Mouse (Mus musculus): ENCODE measurements around the gene Syt6. TPM values are rescaled to one million over a fixed set of nuclear protein-coding genes. Genes with fewer than 3 reads are reported as not detected.

Syt6 gene
- polyA plus RNA-seq, 1 experiment from 2014 or later, result 0.14 TPM

DNA sequence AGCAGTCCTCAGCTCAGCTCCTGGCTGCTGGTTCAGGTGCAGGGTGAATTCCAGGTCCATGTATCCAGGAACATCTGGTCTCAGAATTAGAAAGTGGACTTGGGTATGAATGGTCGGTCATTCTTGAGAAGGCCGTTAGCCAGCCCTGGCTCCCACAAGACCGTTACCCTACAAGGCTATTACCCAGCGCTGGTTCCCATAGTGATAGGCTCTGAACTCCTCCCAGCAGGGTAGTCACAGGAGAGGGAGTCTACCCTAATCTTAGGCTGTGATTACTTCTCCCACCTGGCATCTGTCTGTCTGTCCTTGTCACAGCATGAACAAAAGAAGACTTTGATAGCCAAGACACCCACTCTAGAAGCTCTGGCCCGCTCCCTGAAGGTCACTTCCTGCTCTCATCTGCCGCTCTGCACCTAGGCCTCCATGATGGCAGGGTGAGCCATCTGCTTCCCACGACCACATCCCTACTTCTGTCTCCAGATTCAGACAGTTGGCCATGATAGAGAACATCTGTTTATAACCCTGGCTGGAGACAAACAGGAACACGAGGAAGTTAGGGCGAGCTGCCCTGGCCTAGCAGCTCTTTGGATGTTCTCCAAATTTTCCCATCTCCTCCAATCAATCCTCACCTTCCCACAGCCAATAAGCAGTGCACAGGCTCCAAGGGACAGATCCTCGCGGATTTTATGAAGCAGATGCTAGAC, 72.3 kb downstream of the Syt6 start:
- WGBS, result 65% methylated on average over 11 of the region's 11 CpGs
- Histone ChIP-seq H3K4me2 (ENCODE audit: low read length) (no peak overlapping the region), H3K27ac (replicated peaks in 1 of 2; ENCODE audit: control insufficient read depth in 1 of 2, insufficient read depth in 1 of 2, low read depth in 2 of 2, low read length in 2 of 2) (no peak overlapping the region), H3K36me3 (ENCODE audit: control insufficient read depth, insufficient read depth, low read length) (no peaks in the 10 kb centered on the region), H3K27me3 (ENCODE audit: control insufficient read depth, insufficient read depth, low read length) (no peaks in the 10 kb centered on the region), H3K4me1 (ENCODE audit: control insufficient read depth in 2 of 2, insufficient read depth in 2 of 2, low read length in 2 of 2) (peaks cover 0 to 2% of the 10 kb centered on the region in 2 experiments; a peak in 1 of 4 replicates), H3K4me3 (ENCODE audit: control insufficient read depth in 1 of 2, insufficient read depth in 1 of 2, low read depth in 1 of 2, low read length in 2 of 2) (no peak overlapping the region), H3K9ac (ENCODE audit: low read length) (no peak overlapping the region), H3K9me3 (ENCODE audit: control insufficient read depth, low read length) (0 out of 2 replicates have a peak, but pooled peaks cover 4% of the 10 kb centered on the region)
- no peak for ATAC-seq (ENCODE audit: insufficient number of reproducible peaks, insufficient read depth, low FRiP score, low read depth)

DNA sequence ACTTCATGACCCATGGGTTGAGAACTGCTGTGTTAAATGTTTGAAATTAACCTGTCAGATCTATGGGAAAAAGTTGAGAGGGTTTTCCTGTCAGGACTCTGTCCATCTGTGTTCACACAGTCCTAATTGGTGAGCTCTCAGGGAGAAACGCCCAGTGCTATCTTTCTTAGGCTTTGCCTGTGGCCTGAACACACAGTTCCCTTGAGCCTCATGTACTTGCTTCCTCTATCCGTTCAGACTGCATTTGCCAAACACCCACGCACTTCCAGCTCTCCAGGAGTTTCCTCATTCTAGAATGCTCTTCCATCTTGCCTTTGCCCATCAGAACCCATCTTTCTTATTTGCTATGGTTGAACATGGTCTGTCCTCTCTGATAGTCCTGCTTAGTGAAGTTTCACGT, 73.5 kb downstream of the Syt6 start:
- WGBS, result 65% methylated on average over 4 of the region's 4 CpGs
- ATAC-seq (ENCODE audit: insufficient number of reproducible peaks, insufficient read depth, low FRiP score, low read depth), result no peak

DNA sequence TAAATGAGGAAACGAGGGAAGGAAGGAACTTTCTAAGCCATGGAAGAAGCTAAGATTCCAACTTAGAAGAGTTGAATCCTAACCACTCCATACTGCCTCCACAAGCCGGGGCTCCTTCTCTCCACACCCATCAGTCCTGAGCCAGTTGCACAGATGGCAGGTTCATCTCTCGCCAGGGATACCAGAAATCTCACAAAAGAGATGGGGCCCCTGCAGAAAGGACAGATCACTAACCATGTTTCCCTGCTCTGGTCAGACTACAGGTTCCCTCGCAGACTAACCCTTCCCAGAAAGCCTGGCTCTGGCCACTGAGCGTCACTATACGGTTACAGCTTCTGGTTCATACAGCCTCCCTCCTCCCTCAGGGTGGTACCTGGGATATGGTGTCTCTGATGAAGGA, 74.7 kb downstream of the Syt6 start:
- ATAC-seq (ENCODE audit: insufficient number of reproducible peaks, insufficient read depth, low FRiP score, low read depth), result no peak
- H3K4me3 ChIP-seq (ENCODE audit: control insufficient read depth in 1 of 2, insufficient read depth in 1 of 2, low read depth in 1 of 2, low read length in 2 of 2), result no peak overlapping the region
- no peaks in the 10 kb centered on the region for H3K27me3 ChIP-seq (ENCODE audit: control insufficient read depth, insufficient read depth, low read length)
- H3K4me1 ChIP-seq (ENCODE audit: control insufficient read depth in 2 of 2, insufficient read depth in 2 of 2, low read length in 2 of 2), result peaks cover 0 to 2% of the 10 kb centered on the region in 2 experiments; a peak in 1 of 4 replicates
- no peak overlapping the region for H3K4me2 ChIP-seq (ENCODE audit: low read length)
- no peak overlapping the region for H3K27ac ChIP-seq (replicated peaks in 1 of 2; ENCODE audit: control insufficient read depth in 1 of 2, insufficient read depth in 1 of 2, low read depth in 2 of 2, low read length in 2 of 2)
- H3K36me3 ChIP-seq (ENCODE audit: control insufficient read depth, insufficient read depth, low read length), result no peaks in the 10 kb centered on the region
- H3K9me3 ChIP-seq (ENCODE audit: control insufficient read depth, low read length), result 0 out of 2 replicates have a peak, but pooled peaks cover 4% of the 10 kb centered on the region
- 82% methylated on average over 6 of the region's 6 CpGs for WGBS
- H3K9ac ChIP-seq (ENCODE audit: low read length), result no peak overlapping the region

More for the DNA sequence above, 73.5 kb downstream of the Syt6 start:
- Histone ChIP-seq H3K4me2 (ENCODE audit: low read length) (no peak overlapping the region), H3K27ac (replicated peaks in 1 of 2; ENCODE audit: control insufficient read depth in 1 of 2, insufficient read depth in 1 of 2, low read depth in 2 of 2, low read length in 2 of 2) (no peak overlapping the region), H3K9ac (ENCODE audit: low read length) (no peak overlapping the region), H3K36me3 (ENCODE audit: control insufficient read depth, insufficient read depth, low read length) (no peaks in the 10 kb centered on the region), H3K4me1 (ENCODE audit: control insufficient read depth in 2 of 2, insufficient read depth in 2 of 2, low read length in 2 of 2) (peaks cover 0 to 2% of the 10 kb centered on the region in 2 experiments; a peak in 1 of 4 replicates), H3K4me3 (ENCODE audit: control insufficient read depth in 1 of 2, insufficient read depth in 1 of 2, low read depth in 1 of 2, low read length in 2 of 2) (no peak overlapping the region), H3K27me3 (ENCODE audit: control insufficient read depth, insufficient read depth, low read length) (no peaks in the 10 kb centered on the region), H3K9me3 (ENCODE audit: control insufficient read depth, low read length) (0 out of 2 replicates have a peak, but pooled peaks cover 4% of the 10 kb centered on the region)

DNA sequence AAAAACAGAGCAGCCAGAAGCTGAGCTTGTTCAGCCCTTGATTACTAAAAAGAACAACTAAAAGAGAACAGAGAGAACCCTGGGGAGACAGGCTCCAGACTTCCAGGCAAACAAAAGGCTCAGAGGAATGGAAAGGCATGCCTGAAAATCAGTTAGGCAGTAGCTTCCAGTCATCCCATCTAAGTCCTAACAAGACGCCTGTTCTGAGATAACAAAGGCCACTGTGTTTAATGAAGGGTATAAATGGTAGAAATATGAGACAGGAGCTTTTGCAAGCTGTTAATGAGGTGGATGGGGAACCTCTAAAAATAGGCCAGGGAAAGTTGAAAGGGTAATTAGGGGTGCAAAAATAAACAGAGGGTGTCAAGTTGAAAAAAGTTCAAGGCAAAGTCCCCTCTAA, 75.4 kb downstream of the Syt6 start:
- ATAC-seq (ENCODE audit: insufficient number of reproducible peaks, insufficient read depth, low FRiP score, low read depth), result no peak
- Histone ChIP-seq H3K9me3 (ENCODE audit: control insufficient read depth, low read length) (0 out of 2 replicates have a peak, but pooled peaks cover 4% of the 10 kb centered on the region), H3K27ac (replicated peaks in 1 of 2; ENCODE audit: control insufficient read depth in 1 of 2, insufficient read depth in 1 of 2, low read depth in 2 of 2, low read length in 2 of 2) (no peak overlapping the region), H3K9ac (ENCODE audit: low read length) (no peak overlapping the region), H3K4me1 (ENCODE audit: control insufficient read depth in 2 of 2, insufficient read depth in 2 of 2, low read length in 2 of 2) (peaks cover 0 to 2% of the 10 kb centered on the region in 2 experiments; a peak in 1 of 4 replicates), H3K27me3 (ENCODE audit: control insufficient read depth, insufficient read depth, low read length) (no peaks in the 10 kb centered on the region), H3K36me3 (ENCODE audit: control insufficient read depth, insufficient read depth, low read length) (no peaks in the 10 kb centered on the region), H3K4me2 (ENCODE audit: low read length) (no peak overlapping the region), H3K4me3 (ENCODE audit: control insufficient read depth in 1 of 2, insufficient read depth in 1 of 2, low read depth in 1 of 2, low read length in 2 of 2) (no peak overlapping the region)
- 43% methylated on average over 1 of the region's 1 CpGs for WGBS

DNA sequence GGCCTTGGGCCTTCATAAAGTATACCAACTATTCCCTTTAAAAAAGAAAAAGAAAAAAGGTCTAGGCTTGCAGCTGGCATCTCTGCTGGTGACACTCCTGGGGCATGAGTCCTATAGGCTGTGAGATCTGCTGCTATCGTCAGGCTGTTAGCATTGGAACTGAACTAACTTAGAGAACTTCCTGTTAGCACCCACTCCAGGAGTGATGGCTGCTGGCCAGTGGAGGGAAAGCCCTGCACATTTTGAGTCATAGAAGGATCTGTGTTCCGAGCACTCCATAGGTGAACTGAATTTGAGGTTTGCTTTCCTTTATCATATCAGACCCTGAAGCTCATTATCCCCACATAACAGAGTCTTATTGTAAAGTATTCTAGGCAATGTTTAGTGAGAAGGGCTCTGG, 85.0 kb downstream of the Syt6 start:
- ATAC-seq (ENCODE audit: insufficient number of reproducible peaks, insufficient read depth, low FRiP score, low read depth), result no peak
- WGBS, result 18% methylated on average over 2 of the region's 2 CpGs
- H3K9ac ChIP-seq (ENCODE audit: low read length), result no peak overlapping the region
- no peak overlapping the region for H3K27ac ChIP-seq (replicated peaks in 1 of 2; ENCODE audit: control insufficient read depth in 1 of 2, insufficient read depth in 1 of 2, low read depth in 2 of 2, low read length in 2 of 2)
- no peak overlapping the region for H3K4me3 ChIP-seq (ENCODE audit: control insufficient read depth in 1 of 2, insufficient read depth in 1 of 2, low read depth in 1 of 2, low read length in 2 of 2)
- no peaks in the 10 kb centered on the region for H3K27me3 ChIP-seq (ENCODE audit: control insufficient read depth, insufficient read depth, low read length)
- H3K9me3 ChIP-seq (ENCODE audit: control insufficient read depth, low read length), result no peaks in the 10 kb centered on the region
- H3K4me2 ChIP-seq (ENCODE audit: low read length), result no peak overlapping the region
- H3K36me3 ChIP-seq (ENCODE audit: control insufficient read depth, insufficient read depth, low read length), result no peaks in the 10 kb centered on the region
- H3K4me1 ChIP-seq (ENCODE audit: control insufficient read depth in 2 of 2, insufficient read depth in 2 of 2, low read length in 2 of 2), result peaks cover 5 to 7% of the 10 kb centered on the region in 2 experiments; a peak in 3 of 4 replicates

DNA sequence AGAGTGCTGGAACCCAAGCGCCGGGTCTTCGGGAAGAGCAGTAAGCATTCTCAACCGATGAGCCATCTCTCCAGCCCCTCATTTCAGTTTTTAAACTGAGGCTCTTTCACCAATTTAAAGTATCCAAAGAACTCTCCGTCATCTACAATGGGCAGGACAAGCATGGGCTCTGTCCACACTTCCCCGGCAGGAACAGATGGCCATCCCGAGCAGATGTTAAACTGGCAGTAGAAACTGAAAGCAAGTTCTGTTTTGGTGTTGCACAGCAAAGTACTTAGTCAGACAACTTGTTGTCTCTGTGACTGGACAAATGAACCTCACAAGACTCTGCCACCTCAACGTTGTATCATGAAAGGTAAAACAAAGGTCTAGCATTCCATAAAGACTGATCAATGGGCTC, 86.7 kb downstream of the Syt6 start:
- Histone ChIP-seq H3K9me3 (ENCODE audit: control insufficient read depth, low read length) (no peaks in the 10 kb centered on the region), H3K36me3 (ENCODE audit: control insufficient read depth, insufficient read depth, low read length) (no peaks in the 10 kb centered on the region), H3K27ac (replicated peaks in 1 of 2; ENCODE audit: control insufficient read depth in 1 of 2, insufficient read depth in 1 of 2, low read depth in 2 of 2, low read length in 2 of 2) (no peak overlapping the region), H3K9ac (ENCODE audit: low read length) (no peak overlapping the region), H3K27me3 (ENCODE audit: control insufficient read depth, insufficient read depth, low read length) (no peaks in the 10 kb centered on the region), H3K4me2 (ENCODE audit: low read length) (no peak overlapping the region), H3K4me3 (ENCODE audit: control insufficient read depth in 1 of 2, insufficient read depth in 1 of 2, low read depth in 1 of 2, low read length in 2 of 2) (no peak overlapping the region), H3K4me1 (ENCODE audit: control insufficient read depth in 2 of 2, insufficient read depth in 2 of 2, low read length in 2 of 2) (peaks cover 5 to 7% of the 10 kb centered on the region in 2 experiments; a peak in 3 of 4 replicates)
- no peak for ATAC-seq (ENCODE audit: insufficient number of reproducible peaks, insufficient read depth, low FRiP score, low read depth)
- 84% methylated on average over 8 of the region's 8 CpGs for WGBS

DNA sequence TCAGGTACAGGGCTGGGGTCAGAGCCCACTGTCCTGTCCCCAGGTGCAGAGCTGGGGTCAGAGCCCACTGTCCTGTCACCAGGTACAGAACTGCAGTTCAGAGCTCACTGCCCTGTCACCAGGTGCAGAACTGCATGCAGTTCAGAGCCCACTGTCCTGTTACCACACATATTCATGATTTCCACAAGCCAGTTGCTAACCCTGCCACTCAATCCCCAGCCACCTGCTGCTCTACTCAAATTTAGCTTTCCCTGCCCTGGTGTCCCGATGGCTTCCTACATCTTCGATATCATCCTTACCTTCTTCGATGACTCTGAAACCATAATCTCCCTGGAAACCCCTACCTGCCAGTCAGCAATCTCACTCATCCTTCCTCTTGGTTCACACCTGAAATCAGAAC, 88.4 kb downstream of the Syt6 start:
- H3K27ac ChIP-seq (replicated peaks in 1 of 2; ENCODE audit: control insufficient read depth in 1 of 2, insufficient read depth in 1 of 2, low read depth in 2 of 2, low read length in 2 of 2), result no peak overlapping the region
- H3K27me3 ChIP-seq (ENCODE audit: control insufficient read depth, insufficient read depth, low read length), result no peaks in the 10 kb centered on the region
- H3K4me2 ChIP-seq (ENCODE audit: low read length), result no peak overlapping the region
- no peaks in the 10 kb centered on the region for H3K36me3 ChIP-seq (ENCODE audit: control insufficient read depth, insufficient read depth, low read length)
- WGBS, result 92% methylated on average over 3 of the region's 3 CpGs
- H3K9ac ChIP-seq (ENCODE audit: low read length), result no peak overlapping the region
- no peak overlapping the region for H3K4me3 ChIP-seq (ENCODE audit: control insufficient read depth in 1 of 2, insufficient read depth in 1 of 2, low read depth in 1 of 2, low read length in 2 of 2)
- no peaks in the 10 kb centered on the region for H3K9me3 ChIP-seq (ENCODE audit: control insufficient read depth, low read length)
- H3K4me1 ChIP-seq (ENCODE audit: control insufficient read depth in 2 of 2, insufficient read depth in 2 of 2, low read length in 2 of 2), result peaks cover 5% of the 10 kb centered on the region in 2 experiments; a peak in 3 of 4 replicates
- no peak for ATAC-seq (ENCODE audit: insufficient number of reproducible peaks, insufficient read depth, low FRiP score, low read depth)
